Mouse (Mus musculus): ENCODE measurements at regions not wholly inside any gene's neighbourhood (a gene's known extent, or its start where the extent isn't known, plus 50 kb on each side); places are given as distances from the start of the nearest gene placed in this dataset.

DNA sequence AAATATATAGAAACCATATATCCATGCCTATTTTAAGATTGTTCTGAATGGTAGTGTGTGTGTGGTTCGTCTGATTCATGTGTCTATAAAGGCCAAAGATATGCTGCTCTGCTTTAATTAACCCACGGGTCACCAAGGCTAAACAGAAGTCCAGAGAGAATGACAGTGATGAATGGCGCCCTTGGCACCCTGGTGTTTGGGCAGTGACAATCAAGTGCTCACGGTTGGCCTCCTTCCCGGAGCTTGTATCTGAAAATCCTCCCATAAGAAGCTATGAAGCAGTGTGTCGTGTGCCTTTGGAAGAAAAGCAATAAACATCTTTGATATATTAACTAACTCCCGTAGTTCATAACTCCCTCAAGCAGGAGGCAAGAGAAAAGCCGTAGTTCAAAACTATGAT is 205.4 kb downstream of the 1700129C05Rik start:
- TF ChIP-seq POLR2A (IDR thresholded peaks at IDR 0.05; ENCODE audit: control insufficient read depth in 1 of 2, insufficient read depth in 1 of 2, low read depth in 1 of 2, low read length in 2 of 2, poor library complexity in 1 of 2), result no peak
- TF ChIP-seq MAX (IDR thresholded peaks at IDR 0.05; ENCODE audit: low read length), result no peak
- no peak for TF ChIP-seq USF1 (IDR thresholded peaks at IDR 0.05; ENCODE audit: low read depth, low read length)
- TF ChIP-seq CTCF (IDR thresholded peaks at IDR 0.05 in 2 of 3, conservative IDR thresholded peaks at IDR 0.05 in 1 of 3; ENCODE audit: control insufficient read depth in 1 of 3, insufficient read depth in 1 of 3, low read depth in 2 of 3, low read length in 3 of 3, poor library complexity in 1 of 3, severe bottlenecking in 1 of 3), result no peak
- no peak for TF ChIP-seq MXI1 (IDR thresholded peaks at IDR 0.05; ENCODE audit: low read depth, low read length)
- TF ChIP-seq POLR2AphosphoS5 (IDR thresholded peaks at IDR 0.05; ENCODE audit: borderline replicate concordance, low read depth, low read length), result no peak
- TF ChIP-seq MYB (IDR thresholded peaks at IDR 0.05; ENCODE audit: low read depth, low read length), result no peak
- no peak for TF ChIP-seq NRF1 (IDR thresholded peaks at IDR 0.05; ENCODE audit: insufficient read depth, low read depth, low read length, poor library complexity, severe bottlenecking)
- no peak for TF ChIP-seq GATA1 (IDR thresholded peaks at IDR 0.05; ENCODE audit: low read depth, low read length)
- no peak for TF ChIP-seq MAFK (IDR thresholded peaks at IDR 0.05; ENCODE audit: borderline replicate concordance, low read depth, low read length)
- no peak for TF ChIP-seq SIN3A (IDR thresholded peaks at IDR 0.05; ENCODE audit: low read length)
- no peak for TF ChIP-seq ZNF384 (IDR thresholded peaks at IDR 0.05; ENCODE audit: low read depth, low read length)
- no peak for TF ChIP-seq EP300 (IDR thresholded peaks at IDR 0.05; ENCODE audit: low read depth in 1 of 2, low read length in 2 of 2)

Data from MEL (cell line).